Mouse (Mus musculus) lung, embryonic 16.5 days (tissue): ENCODE measurements at regions not wholly inside any gene's neighbourhood (a gene's known extent, or its start where the extent isn't known, plus 50 kb on each side); places are given as distances from the start of the nearest gene placed in this dataset.
A peak's percentile ranks its signal among the peaks of the same experiment; 100 is the strongest.
"Not testable (repeated sequence)": the region's sequence is repeated elsewhere in the genome, so short reads cannot be mapped to it uniquely, and the experiment has no call there.

Source experiments
- ATAC-seq: fragments of 200-750 bp; cut with Nextera tagmentation; 2 replicates; pipeline ENCODE4 v1.8.0; 2017; ENCODE audit warnings: low read depth, mild to moderate bottlenecking, moderate library complexity
- H3K27ac ChIP-seq: fragments of 300-500 bp; sonication (generic); 2 replicates; pipeline ENCODE4 v1.5.1; 2014; ENCODE audit warnings: mild to moderate bottlenecking, control low read depth, low read length
- H3K27me3 ChIP-seq: fragments of 300-500 bp; sonication (generic); 2 replicates; pipeline ENCODE4 v1.6.1; 2014; ENCODE audit warnings: low read depth, low read length, mixed read lengths; ENCODE audit not compliant: control insufficient read depth, insufficient read depth
- H3K36me3 ChIP-seq: fragments of 300-500 bp; sonication (generic); 2 replicates; pipeline ENCODE4 v1.6.1; 2014; ENCODE audit warnings: low read length; ENCODE audit not compliant: control insufficient read depth, insufficient read depth
- H3K4me1 ChIP-seq: fragments of 300-500 bp; sonication (generic); replicated peaks from 2 replicates; pipeline ENCODE4 v1.6.1; 2014; ENCODE audit warnings: low read length, mixed read lengths; ENCODE audit not compliant: control insufficient read depth, insufficient read depth
- H3K4me2 ChIP-seq: fragments of 300-500 bp; sonication (generic); 2 replicates; pipeline ENCODE4 v1.6.1; 2014; ENCODE audit warnings: low read depth, low read length, control low read depth
- H3K4me3 ChIP-seq: fragments of 300-500 bp; sonication (generic); 2 replicates; pipeline ENCODE4 v1.5.1; 2014; ENCODE audit warnings: mild to moderate bottlenecking, low read length, control low read depth
- H3K9ac ChIP-seq: fragments of 300-500 bp; sonication (generic); 2 replicates; pipeline ENCODE4 v1.6.1; 2014; ENCODE audit warnings: low read length, control low read depth
- H3K9me3 ChIP-seq: fragments of 300-500 bp; sonication (generic); 2 replicates; pipeline ENCODE4 v1.6.1; 2016; ENCODE audit warnings: low read length; ENCODE audit not compliant: control insufficient read depth
- WGBS: fragments of 180-500 bp; shearing (Covaris S2); extraction: QIAGEN DNeasy Blood & Tissue Kit; methylation state at CpG from one replicate; pipeline ENCODE4 v1.1.7; 2014; 5-methylcytosine and 5-hydroxymethylcytosine counted together

DNA sequence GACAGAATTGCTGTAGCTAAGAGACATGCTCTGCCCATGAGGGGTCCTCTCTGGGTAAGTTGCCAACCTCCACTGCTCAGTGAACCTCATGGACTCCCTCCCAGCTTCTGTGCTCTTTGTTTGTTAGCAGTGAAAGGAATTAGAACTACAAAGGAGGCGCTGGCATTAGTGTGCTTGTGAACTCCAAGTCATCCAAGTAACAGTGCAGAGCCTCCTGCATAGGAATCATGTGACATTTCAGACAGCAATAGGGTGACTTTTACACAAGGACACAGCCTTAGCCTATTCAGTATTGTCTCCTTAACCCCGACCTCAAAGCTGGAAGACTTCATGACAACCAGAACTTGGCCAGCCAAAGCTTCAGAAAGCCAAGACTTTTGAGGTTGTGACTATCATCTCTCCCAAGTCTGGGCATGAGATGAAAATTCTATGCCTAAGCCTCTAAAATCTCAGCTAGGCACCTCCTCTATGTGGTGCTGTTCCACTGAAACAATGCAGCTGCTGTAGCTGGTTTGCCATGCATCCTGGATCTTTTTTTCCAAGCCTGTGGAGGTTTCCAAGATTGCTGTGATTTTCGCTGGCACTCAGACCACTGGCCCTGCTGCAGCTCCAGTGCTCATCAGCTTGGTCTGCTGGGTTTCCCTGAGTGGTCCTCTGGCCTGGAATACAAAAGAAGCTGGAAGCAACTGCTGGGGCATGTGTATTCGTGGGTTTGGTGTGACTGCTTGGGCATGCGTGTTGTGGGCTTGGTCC, 52.8 kb upstream of the Tmem17 start:
- Histone ChIP-seq H3K4me2 (no peak overlapping the region), H3K36me3 (no peaks in the 10 kb centered on the region), H3K4me3 (no peak overlapping the region), H3K9me3 (no peaks in the 10 kb centered on the region), H3K27ac (no peak overlapping the region), H3K27me3 (no peaks in the 10 kb centered on the region), H3K4me1 (no peaks in the 10 kb centered on the region), H3K9ac (no peak overlapping the region)
- ATAC-seq: peak; percentile 71
- 59% methylated on average over 5 of the region's 5 CpGs for WGBS

DNA sequence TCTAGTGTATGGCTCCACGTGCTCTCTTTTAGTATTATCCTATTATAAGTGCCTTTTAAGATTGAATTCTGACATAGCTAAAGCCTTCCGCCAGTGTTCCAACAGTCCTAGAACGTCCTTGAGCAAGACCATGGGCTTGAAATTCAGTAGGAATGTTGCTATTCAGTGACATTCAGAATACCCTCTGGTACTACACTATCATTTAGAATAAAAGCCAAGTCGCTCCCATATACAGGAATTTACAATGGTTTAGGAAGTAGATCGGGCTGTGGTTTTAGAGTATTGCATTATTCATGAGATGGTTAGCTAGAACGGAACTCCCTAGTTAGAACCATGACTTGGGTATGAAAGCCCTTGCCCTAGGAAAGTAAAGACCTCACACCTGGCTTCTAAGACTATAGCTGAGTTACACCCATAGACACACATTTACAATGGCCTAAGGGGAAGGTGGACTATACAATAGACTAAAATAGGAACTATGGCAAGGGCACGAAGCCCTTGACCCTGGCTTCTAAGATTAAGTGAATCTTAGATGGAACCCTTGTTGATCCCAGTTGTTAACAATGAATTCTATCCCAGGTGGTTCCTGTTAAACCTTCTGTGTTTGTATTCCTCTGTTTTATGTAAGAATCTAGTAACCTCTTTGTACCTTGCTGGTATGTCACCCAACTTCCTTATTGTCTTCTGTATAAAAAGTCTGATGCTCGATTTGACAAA, 50.7 kb upstream of the Tmem17 start:
- not testable (repeated sequence) for H3K27ac ChIP-seq, H3K4me2 ChIP-seq, H3K36me3 ChIP-seq, H3K9ac ChIP-seq, H3K9me3 ChIP-seq, ATAC-seq, H3K4me3 ChIP-seq, H3K4me1 ChIP-seq, H3K27me3 ChIP-seq
- 78% methylated on average over 8 of the region's 8 CpGs for WGBS
